Comparison of ENCODE assay signal across 19 mouse cellular contexts in genomic region chr17:79563721-79564120, GRCm38 (mm10). TPM values are rescaled to one million over a fixed set of nuclear protein-coding genes. Genes with fewer than 3 reads are reported as not detected.
A peak's percentile ranks its signal among the peaks of the same experiment; 100 is the strongest.
DNase-seq lines count a peak whose midpoint lies in the region; ATAC-seq lines count a peak whose summit lies in the region.
"Had no signal": no experiment of that assay in that cellular context is flagged by ENCODE, and none has a peak within 500 bp of the region (broad histone marks: within the 10 kb centered on the region; RNA-seq: fewer than 3 reads in every experiment).

No protein-coding gene starts in this region.

- ATAC-seq in forebrain, embryonic 15.5 days (replicated peaks), result no peak
- ATAC-seq in forebrain, embryonic 14.5 days, result no peak
- ATAC-seq in intestine, embryonic 16.5 days, result no peak
- no peak for ATAC-seq in intestine, embryonic 15.5 days
- ATAC-seq: midbrain, embryonic 16.5 days had no signal

- WGBS in forebrain, embryonic 15.5 days, result 84% methylated on average over 2 of the region's 2 CpGs
- WGBS in forebrain, embryonic 14.5 days, result 80% methylated on average over 2 of the region's 2 CpGs
- 27% methylated on average over 2 of the region's 2 CpGs for WGBS in intestine, embryonic 16.5 days
- 34% methylated on average over 2 of the region's 2 CpGs for WGBS in intestine, embryonic 15.5 days
- 18% methylated on average over 2 of the region's 2 CpGs for WGBS in limb, embryonic 10.5 days

- H3K9ac ChIP-seq in forebrain, embryonic 15.5 days (replicated peaks), result no peak overlapping the region
- no peak overlapping the region for H3K9ac ChIP-seq in forebrain, embryonic 14.5 days (ENCODE audit: low read length)
- H3K9ac ChIP-seq in intestine, embryonic 16.5 days (ENCODE audit: low read depth, low read length), result no peak overlapping the region
- H3K9ac ChIP-seq in intestine, embryonic 15.5 days, result no peak overlapping the region
- H3K9ac ChIP-seq: embryonic facial prominence, embryonic 15.5 days; liver, embryonic 13.5 days; neural tube, embryonic 12.5 days had no signal

- DNase-seq in forebrain, embryonic 14.5 days (ENCODE audit: low spot score), result no peak
- DNase-seq in adipocyte (ENCODE audit: low spot score), result peak; percentile 43
- peak; percentile 34 for DNase-seq in limb, embryonic 10.5 days (ENCODE audit: low spot score)
- DNase-seq in c-Kit-positive CD71-positive TER-119-positive erythroid progenitor cells, embryonic 14.5 days (ENCODE audit: low spot score), result no peak
- no peak for DNase-seq in kidney, adult 18-20 months
- DNase-seq: adrenal gland, adult 8-10 months; cerebellum, postnatal 10 days; kidney, postnatal 14 days; left cerebral cortex, postnatal 4 days; liver, embryonic 13.5 days; retina, postnatal 1 day; spleen, adult 18-20 months; thymus, postnatal 36 days had no signal

- 0 out of 2 replicates have a peak, but pooled peaks cover 3% of the 10 kb centered on the region for H3K9me3 ChIP-seq in forebrain, embryonic 15.5 days
- 0 out of 2 replicates have a peak, but pooled peaks cover 6% of the 10 kb centered on the region for H3K9me3 ChIP-seq in forebrain, embryonic 14.5 days (replicated peaks; ENCODE audit: control insufficient read depth, low read length)
- peaks cover 17% of the 10 kb centered on the region for H3K9me3 ChIP-seq in intestine, embryonic 16.5 days (ENCODE audit: control insufficient read depth, low read length)
- no peaks in the 10 kb centered on the region for H3K9me3 ChIP-seq in intestine, embryonic 15.5 days
- peaks cover 9% of the 10 kb centered on the region; the same call in 1 of the 2 replicates for H3K9me3 ChIP-seq in limb, embryonic 10.5 days (replicated peaks)

- H3K4me2 ChIP-seq in forebrain, embryonic 15.5 days (replicated peaks), result no peak overlapping the region
- no peak overlapping the region for H3K4me2 ChIP-seq in forebrain, embryonic 14.5 days (ENCODE audit: low read length)
- H3K4me2 ChIP-seq in intestine, embryonic 16.5 days (ENCODE audit: low read depth, low read length), result no peak overlapping the region
- H3K4me2 ChIP-seq in intestine, embryonic 15.5 days (replicated peaks), result no peak overlapping the region
- H3K4me2 ChIP-seq: embryonic facial prominence, embryonic 15.5 days; liver, embryonic 13.5 days; neural tube, embryonic 12.5 days had no signal

- peak overlapping the region; percentile 45; the same call in 1 of the 2 replicates for H3K27ac ChIP-seq in forebrain, embryonic 15.5 days (replicated peaks)
- H3K27ac ChIP-seq in forebrain, embryonic 14.5 days (ENCODE audit: low read depth, low read length), result no peak overlapping the region
- H3K27ac ChIP-seq in intestine, embryonic 16.5 days (ENCODE audit: low read length), result peak overlapping the region; percentile 41; the same call in 1 of the 2 replicates
- no peak overlapping the region for H3K27ac ChIP-seq in intestine, embryonic 15.5 days
- H3K27ac ChIP-seq in limb, embryonic 10.5 days, result peak overlapping the region; percentile 78
- H3K27ac ChIP-seq: embryonic facial prominence, embryonic 15.5 days; liver, embryonic 13.5 days; neural tube, embryonic 12.5 days had no signal

- no peaks in the 10 kb centered on the region for H3K36me3 ChIP-seq in forebrain, embryonic 15.5 days
- no peaks in the 10 kb centered on the region for H3K36me3 ChIP-seq in forebrain, embryonic 14.5 days (ENCODE audit: control insufficient read depth, insufficient read depth, low read length)
- no peaks in the 10 kb centered on the region for H3K36me3 ChIP-seq in intestine, embryonic 16.5 days (ENCODE audit: control insufficient read depth, insufficient read depth, low read length)
- no peaks in the 10 kb centered on the region for H3K36me3 ChIP-seq in intestine, embryonic 15.5 days
- H3K36me3 ChIP-seq in limb, embryonic 10.5 days, result no peaks in the 10 kb centered on the region
- H3K36me3 ChIP-seq: embryonic facial prominence, embryonic 15.5 days; liver, embryonic 13.5 days; neural tube, embryonic 12.5 days had no signal

- 0 out of 2 replicates have a peak, but pooled peaks cover 4% of the 10 kb centered on the region for H3K4me1 ChIP-seq in forebrain, embryonic 15.5 days
- H3K4me1 ChIP-seq in forebrain, embryonic 14.5 days (ENCODE audit: control insufficient read depth, insufficient read depth, low read length), result no peaks in the 10 kb centered on the region
- peaks cover 3% of the 10 kb centered on the region; the same call in 1 of the 2 replicates for H3K4me1 ChIP-seq in intestine, embryonic 16.5 days (ENCODE audit: control insufficient read depth, insufficient read depth, low read length)
- 0 out of 2 replicates have a peak, but pooled peaks cover 5% of the 10 kb centered on the region for H3K4me1 ChIP-seq in intestine, embryonic 15.5 days (replicated peaks)
- H3K4me1 ChIP-seq in limb, embryonic 10.5 days, result peaks cover 34% of the 10 kb centered on the region
- H3K4me1 ChIP-seq: liver, embryonic 13.5 days had no signal

- H3K27me3 ChIP-seq in forebrain, embryonic 15.5 days, result no peaks in the 10 kb centered on the region
- H3K27me3 ChIP-seq in forebrain, embryonic 14.5 days (replicated peaks; ENCODE audit: control insufficient read depth, insufficient read depth, low read length), result no peaks in the 10 kb centered on the region
- H3K27me3 ChIP-seq in intestine, embryonic 16.5 days (replicated peaks; ENCODE audit: control insufficient read depth, insufficient read depth, low read length), result no peaks in the 10 kb centered on the region
- H3K27me3 ChIP-seq in intestine, embryonic 15.5 days (replicated peaks), result no peaks in the 10 kb centered on the region
- no peaks in the 10 kb centered on the region for H3K27me3 ChIP-seq in limb, embryonic 10.5 days (ENCODE audit: low read depth, poor library complexity, severe bottlenecking)
- H3K27me3 ChIP-seq: embryonic facial prominence, embryonic 15.5 days; liver, embryonic 13.5 days; neural tube, embryonic 12.5 days had no signal

- no peak overlapping the region for H3K4me3 ChIP-seq in forebrain, embryonic 15.5 days
- no peak overlapping the region for H3K4me3 ChIP-seq in forebrain, embryonic 14.5 days (ENCODE audit: low read depth, low read length)
- no peak overlapping the region for H3K4me3 ChIP-seq in intestine, embryonic 16.5 days (ENCODE audit: low read length)
- no peak overlapping the region for H3K4me3 ChIP-seq in intestine, embryonic 15.5 days (replicated peaks)
- H3K4me3 ChIP-seq in limb, embryonic 10.5 days, result no peak overlapping the region
- H3K4me3 ChIP-seq: embryonic facial prominence, embryonic 15.5 days; liver, embryonic 13.5 days; neural tube, embryonic 12.5 days had no signal

RNA-seq across cellular contexts. Expression of gene Rmdn2, which starts 47.9 kb away (rescaled TPM):
- 4.4 and 5.9 TPM in 2 replicates for polyA plus RNA-seq in forebrain, embryonic 15.5 days (2015; fragmentation: Nextera tagmentation; extraction: Ambion mirVana)
- 5.9 and 6.4 TPM in 2 replicates for polyA plus RNA-seq in forebrain, embryonic 14.5 days (2014; fragmentation: Nextera tagmentation; extraction: Ambion mirVana)
- polyA plus RNA-seq in intestine, embryonic 16.5 days (2015; fragmentation: Nextera tagmentation; extraction: Ambion mirVana), result 8.6 and 10.1 TPM in 2 replicates
- 9.7 and 10.2 TPM in 2 replicates for polyA plus RNA-seq in intestine, embryonic 15.5 days (2015; fragmentation: Nextera tagmentation; extraction: Ambion mirVana)
- polyA plus RNA-seq in limb, embryonic 10.5 days (2016; fragmentation: Nextera tagmentation; extraction: Ambion mirVana), result 7.2 and 10.0 TPM in 2 replicates

Comparison
In these comparisons a context has a peak if more than half of its experiments do, and no peak if none do; other contexts are left out.
1. H3K27ac ChIP-seq: peak in forebrain, embryonic 15.5 days (single experiment), intestine, embryonic 16.5 days (single experiment) and limb, embryonic 10.5 days (single experiment); none in forebrain, embryonic 14.5 days (single experiment) and intestine, embryonic 15.5 days (single experiment).
2. DNase-seq: peak in adipocyte (single experiment) and limb, embryonic 10.5 days (single experiment); none in forebrain, embryonic 14.5 days (single experiment), c-Kit-positive CD71-positive TER-119-positive erythroid progenitor cells, embryonic 14.5 days (single experiment) and kidney, adult 18-20 months (single experiment).